Mouse (Mus musculus) lung, embryonic 16.5 days (tissue): ENCODE results near the gene Col23a1. TPM values are rescaled to one million over a fixed set of nuclear protein-coding genes. Genes with fewer than 3 reads are reported as not detected.
"Not testable (repeated sequence)": the region's sequence is repeated elsewhere in the genome, so short reads cannot be mapped to it uniquely, and the experiment has no call there.

Experiments
- ATAC-seq: fragments of 200-750 bp; cut with Nextera tagmentation; 2 replicates; pipeline ENCODE4 v1.8.0; 2017; ENCODE audit warnings: low read depth, mild to moderate bottlenecking, moderate library complexity
- H3K27ac ChIP-seq: fragments of 300-500 bp; sonication (generic); 2 replicates; pipeline ENCODE4 v1.5.1; 2014; ENCODE audit warnings: mild to moderate bottlenecking, control low read depth, low read length
- H3K27me3 ChIP-seq: fragments of 300-500 bp; sonication (generic); 2 replicates; pipeline ENCODE4 v1.6.1; 2014; ENCODE audit warnings: low read depth, low read length, mixed read lengths; ENCODE audit not compliant: control insufficient read depth, insufficient read depth
- H3K36me3 ChIP-seq: fragments of 300-500 bp; sonication (generic); 2 replicates; pipeline ENCODE4 v1.6.1; 2014; ENCODE audit warnings: low read length; ENCODE audit not compliant: control insufficient read depth, insufficient read depth
- H3K4me1 ChIP-seq: fragments of 300-500 bp; sonication (generic); replicated peaks from 2 replicates; pipeline ENCODE4 v1.6.1; 2014; ENCODE audit warnings: low read length, mixed read lengths; ENCODE audit not compliant: control insufficient read depth, insufficient read depth
- H3K4me2 ChIP-seq: fragments of 300-500 bp; sonication (generic); 2 replicates; pipeline ENCODE4 v1.6.1; 2014; ENCODE audit warnings: low read depth, low read length, control low read depth
- H3K4me3 ChIP-seq: fragments of 300-500 bp; sonication (generic); 2 replicates; pipeline ENCODE4 v1.5.1; 2014; ENCODE audit warnings: mild to moderate bottlenecking, low read length, control low read depth
- H3K9ac ChIP-seq: fragments of 300-500 bp; sonication (generic); 2 replicates; pipeline ENCODE4 v1.6.1; 2014; ENCODE audit warnings: low read length, control low read depth
- H3K9me3 ChIP-seq: fragments of 300-500 bp; sonication (generic); 2 replicates; pipeline ENCODE4 v1.6.1; 2016; ENCODE audit warnings: low read length; ENCODE audit not compliant: control insufficient read depth
- WGBS: fragments of 180-500 bp; shearing (Covaris S2); extraction: QIAGEN DNeasy Blood & Tissue Kit; methylation state at CpG from one replicate; pipeline ENCODE4 v1.1.7; 2014; 5-methylcytosine and 5-hydroxymethylcytosine counted together
- polyA plus RNA-seq: library from polyadenylated mRNA; unstranded; fragments of >200 nt; fragmentation: Nextera tagmentation; extraction: Ambion mirVana; gene quantifications from 2 replicates; pipeline ENCODE4 v1.2.1, GENCODE M21; 2015

Col23a1 gene
- polyA plus RNA-seq, 1 experiment from 2014 or later, result 9.7 TPM

DNA sequence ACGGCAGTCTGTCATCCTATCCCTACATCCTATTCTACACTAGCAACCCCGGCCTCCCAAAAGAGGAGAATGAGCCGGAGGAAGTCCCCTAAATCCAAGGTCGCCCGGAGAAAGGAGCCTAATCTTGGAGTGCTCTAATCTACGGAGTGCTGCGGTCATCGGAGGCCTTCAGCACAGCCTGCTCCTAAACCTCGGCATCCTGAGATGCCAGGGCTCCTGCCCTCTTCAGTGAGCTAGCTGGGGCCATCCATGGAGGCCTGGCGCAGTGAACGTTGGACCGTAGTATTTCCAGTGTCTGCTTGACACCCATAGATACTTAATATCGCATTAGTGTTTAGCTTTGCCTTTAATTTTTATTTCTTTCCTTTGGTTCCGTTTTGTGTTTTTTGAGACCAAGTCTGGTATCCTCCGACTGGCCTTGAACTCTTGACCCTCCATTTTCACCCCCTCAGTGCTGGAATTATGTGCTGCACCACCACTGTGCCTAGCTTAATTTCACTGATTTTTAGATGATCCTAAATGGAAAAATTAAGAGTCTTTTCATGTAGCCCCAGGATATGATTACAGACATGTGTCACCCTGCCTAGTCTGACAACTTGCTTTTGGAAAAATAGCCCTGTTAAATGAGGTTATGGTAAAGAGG is 317.5 kb downstream of the Col23a1 start:
- peaks cover 24% of the 10 kb centered on the region for H3K4me1 ChIP-seq
- no peaks in the 10 kb centered on the region for H3K27me3 ChIP-seq
- peak overlapping the region; percentile 77 for H3K4me2 ChIP-seq
- peak overlapping the region; percentile 93 for H3K9ac ChIP-seq
- H3K4me3 ChIP-seq, result peak overlapping the region; percentile 76
- H3K36me3 ChIP-seq, result peaks cover 30% of the 10 kb centered on the region
- WGBS, result 4% methylated on average over 15 of the region's 15 CpGs
- peak; percentile 51 for ATAC-seq
- no peaks in the 10 kb centered on the region for H3K9me3 ChIP-seq
- peak overlapping the region; percentile 90 for H3K27ac ChIP-seq

DNA sequence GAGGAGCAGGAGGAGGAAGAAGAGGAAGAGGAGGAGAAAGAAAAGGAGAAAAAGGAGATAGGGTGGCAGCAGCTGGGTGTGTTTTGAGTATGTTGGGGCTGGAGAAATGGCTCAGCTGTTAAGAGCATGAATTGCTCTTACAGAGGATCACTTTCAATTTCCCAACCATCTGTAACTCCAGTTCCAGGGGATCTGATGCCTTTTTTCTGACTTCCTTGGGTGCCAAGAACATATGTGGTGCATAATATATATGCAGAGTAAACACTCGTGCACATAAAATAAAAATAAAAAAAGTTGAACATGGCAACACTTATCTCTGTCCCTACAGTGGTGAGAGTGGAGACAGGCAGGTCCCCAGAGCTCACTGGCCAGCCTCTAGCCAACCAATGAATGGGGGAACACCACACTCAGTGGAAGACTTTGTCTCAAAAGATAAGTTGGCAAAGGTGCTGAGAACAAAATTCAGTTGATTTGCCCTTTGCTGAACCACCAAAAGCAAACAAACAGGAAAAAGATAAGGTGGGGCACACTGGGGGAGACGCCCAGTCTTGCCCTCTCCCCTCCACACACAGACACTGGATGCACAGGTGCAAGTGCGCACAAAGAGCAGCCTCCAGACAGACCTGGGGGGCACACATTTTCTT is 319.7 kb downstream of the Col23a1 start:
- no peak for ATAC-seq
- WGBS, result 59% methylated on average over 3 of the region's 3 CpGs

DNA sequence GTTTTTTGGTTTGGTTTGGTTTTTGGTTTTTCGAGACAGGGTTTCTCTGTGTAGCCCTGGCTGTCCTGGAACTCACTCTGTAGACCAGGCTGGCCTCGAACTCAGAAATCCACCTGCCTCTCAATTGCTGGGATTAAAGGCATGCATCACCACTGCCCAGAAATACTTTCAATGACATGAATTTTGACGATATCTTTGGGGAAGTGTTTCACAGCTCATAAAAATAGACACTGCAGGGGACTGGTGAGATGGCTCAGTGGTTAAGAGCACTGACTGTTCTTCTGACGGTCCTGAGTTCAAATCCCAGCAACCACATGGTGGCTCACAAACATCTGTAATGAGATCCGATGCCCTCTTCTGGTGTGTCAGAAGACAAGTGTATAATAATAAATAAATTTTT is 320.2 kb downstream of the Col23a1 start:
- not testable (repeated sequence) for H3K27me3 ChIP-seq, H3K4me3 ChIP-seq, H3K36me3 ChIP-seq, H3K4me2 ChIP-seq, H3K9ac ChIP-seq, H3K27ac ChIP-seq, ATAC-seq, H3K9me3 ChIP-seq
- 83% methylated on average over 5 of the region's 5 CpGs for WGBS
- peaks cover 16% of the 10 kb centered on the region for H3K4me1 ChIP-seq

More for the DNA sequence above, 319.7 kb downstream of the Col23a1 start:
- Histone ChIP-seq H3K27me3 (no peaks in the 10 kb centered on the region), H3K9me3 (no peaks in the 10 kb centered on the region), H3K4me1 (peaks cover 17% of the 10 kb centered on the region), H3K4me2 (no peak overlapping the region), H3K4me3 (no peak overlapping the region), H3K36me3 (peaks cover 9% of the 10 kb centered on the region), H3K27ac (no peak overlapping the region), H3K9ac (no peak overlapping the region)

DNA sequence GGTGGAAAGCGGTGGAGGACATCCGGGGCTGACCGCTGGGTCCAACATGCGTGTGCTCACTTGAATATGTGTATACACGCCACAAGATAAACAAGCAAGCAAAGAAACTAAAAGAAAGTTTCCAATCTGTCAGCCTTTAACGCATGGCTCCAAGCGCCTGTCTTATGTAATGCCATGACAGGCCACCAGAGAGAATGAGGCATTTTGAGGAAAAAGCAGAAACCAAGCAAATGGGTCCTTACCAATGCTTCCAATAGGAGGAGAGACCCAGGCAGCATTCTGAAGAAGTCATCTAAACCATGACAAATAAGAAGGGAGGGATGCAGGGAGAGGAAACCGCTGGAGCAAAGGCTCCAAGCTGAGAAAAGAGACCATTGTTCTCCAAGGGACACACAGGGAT is 324.5 kb downstream of the Col23a1 start:
- Histone ChIP-seq H3K9ac (no peak overlapping the region), H3K27me3 (no peaks in the 10 kb centered on the region), H3K4me2 (no peak overlapping the region), H3K9me3 (no peaks in the 10 kb centered on the region), H3K36me3 (no peaks in the 10 kb centered on the region), H3K27ac (peak overlapping the region; percentile 99), H3K4me3 (no peak overlapping the region), H3K4me1 (peaks cover 13% of the 10 kb centered on the region)
- 69% methylated on average over 8 of the region's 8 CpGs for WGBS
- ATAC-seq, result no peak

DNA sequence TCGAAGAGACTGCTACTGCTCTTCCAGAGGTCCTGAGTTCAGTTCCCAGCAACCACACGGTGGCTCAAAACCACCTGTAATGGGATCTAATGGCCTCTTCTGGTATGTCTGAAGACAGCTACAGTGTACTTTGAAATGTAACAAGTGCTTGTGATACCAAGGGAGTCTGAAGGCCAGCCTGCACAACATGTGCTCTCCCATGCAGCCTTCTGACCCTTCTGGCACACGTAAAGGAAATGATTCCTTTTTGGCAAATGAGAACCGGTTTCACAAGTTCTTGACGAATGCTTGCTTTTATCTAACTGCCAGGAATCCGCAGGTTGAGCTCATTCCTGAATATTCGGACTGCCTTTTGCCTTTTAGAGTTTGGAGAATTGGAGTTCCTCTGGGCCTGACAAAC is 325.4 kb downstream of the Col23a1 start:
- 18% methylated on average over 7 of the region's 7 CpGs for WGBS
- Histone ChIP-seq H3K4me1 (peaks cover 13% of the 10 kb centered on the region), H3K36me3 (no peaks in the 10 kb centered on the region), H3K27me3 (no peaks in the 10 kb centered on the region), H3K27ac (peak overlapping the region; percentile 99), H3K9ac (peak overlapping the region; percentile 82), H3K9me3 (no peaks in the 10 kb centered on the region), H3K4me3 (peak overlapping the region; percentile 55), H3K4me2 (peak overlapping the region; percentile 89)
- ATAC-seq, result peak; percentile 32; the same call in 1 of the 2 replicates

DNA sequence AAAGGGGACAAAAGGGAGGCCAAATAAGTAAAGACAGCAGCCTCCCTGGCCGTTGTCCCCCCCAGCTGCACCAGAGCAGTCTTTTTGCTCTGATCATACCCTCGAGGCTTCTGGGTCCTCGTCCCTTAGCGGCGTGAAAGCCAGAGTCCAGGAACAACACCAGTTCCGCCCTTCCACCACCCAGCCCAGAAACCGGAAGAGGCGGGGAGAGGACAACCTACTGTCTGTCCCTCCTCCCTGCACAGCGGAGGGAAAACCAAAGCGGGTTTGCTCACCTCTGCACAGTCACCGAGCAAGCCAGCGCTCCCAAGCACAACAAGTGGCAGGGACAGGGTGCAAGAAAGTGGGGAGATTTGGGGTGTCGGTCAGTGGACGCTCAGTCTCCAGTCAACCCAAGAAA is 325.9 kb downstream of the Col23a1 start:
- Histone ChIP-seq H3K4me2 (peak overlapping the region; percentile 89), H3K4me1 (peaks cover 17% of the 10 kb centered on the region), H3K4me3 (peak overlapping the region; percentile 55), H3K9me3 (no peaks in the 10 kb centered on the region), H3K36me3 (no peaks in the 10 kb centered on the region), H3K27ac (peak overlapping the region; percentile 99), H3K9ac (peak overlapping the region; percentile 82), H3K27me3 (no peaks in the 10 kb centered on the region)
- peak; percentile 75 for ATAC-seq
- 2% methylated on average over 14 of the region's 14 CpGs for whole genome bisulfite sequencing

DNA sequence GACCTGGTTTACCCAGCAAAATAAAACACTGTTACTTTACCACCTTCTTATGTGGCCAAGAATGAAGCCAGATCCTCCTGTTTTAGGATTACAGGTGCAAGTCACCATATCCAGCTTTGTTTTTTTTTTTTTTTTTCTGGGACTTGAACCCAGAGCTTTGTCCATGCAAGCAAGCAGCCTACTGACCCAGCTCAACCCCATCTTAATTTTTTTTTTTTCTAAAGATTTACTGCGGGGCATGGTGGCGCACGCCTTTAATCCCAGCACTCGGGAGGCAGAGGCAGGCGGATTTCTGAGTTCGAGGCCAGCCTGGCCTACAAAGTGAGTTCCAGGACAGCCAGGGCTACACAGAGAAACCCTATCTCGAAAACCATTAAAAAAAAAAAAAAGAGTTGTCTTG is 326.4 kb downstream of the Col23a1 start:
- H3K9me3 ChIP-seq, ATAC-seq, H3K27me3 ChIP-seq, H3K36me3 ChIP-seq, H3K4me3 ChIP-seq: not testable (repeated sequence)
- H3K9ac ChIP-seq, result peak overlapping the region; percentile 82; the same call in 1 of the 2 replicates
- H3K4me2 ChIP-seq, result peak overlapping the region; percentile 89
- 86% methylated on average over 7 of the region's 7 CpGs for WGBS
- peak overlapping the region; percentile 99 for H3K27ac ChIP-seq
- H3K4me1 ChIP-seq, result peaks cover 22% of the 10 kb centered on the region

DNA sequence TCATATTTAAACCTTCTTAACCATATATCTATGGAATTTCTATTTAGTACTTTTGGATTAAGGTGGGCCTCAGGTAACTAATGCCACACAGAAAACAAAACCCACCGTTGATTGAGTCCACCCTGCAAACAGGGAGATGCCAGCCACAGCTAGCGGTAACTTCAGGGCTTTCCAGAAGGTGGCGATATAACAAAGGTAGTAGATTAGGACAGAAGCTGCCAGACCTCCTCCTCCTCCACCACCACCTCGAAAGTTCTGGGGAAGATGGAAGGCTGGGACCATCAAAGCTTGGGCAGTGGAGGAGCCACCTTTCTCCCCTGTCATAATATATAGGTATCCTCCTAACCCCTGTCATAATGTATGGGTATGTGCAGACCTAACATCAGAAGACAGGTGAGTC is 328.0 kb downstream of the Col23a1 start:
- Histone ChIP-seq H3K9ac (no peak overlapping the region), H3K27me3 (no peaks in the 10 kb centered on the region), H3K4me2 (no peak overlapping the region), H3K36me3 (no peaks in the 10 kb centered on the region; the same call in 1 of the 2 replicates), H3K4me3 (no peak overlapping the region), H3K9me3 (no peaks in the 10 kb centered on the region), H3K27ac (no peak overlapping the region), H3K4me1 (peaks cover 23% of the 10 kb centered on the region)
- ATAC-seq, result no peak
- WGBS, result 3% methylated on average over 4 of the region's 4 CpGs

DNA sequence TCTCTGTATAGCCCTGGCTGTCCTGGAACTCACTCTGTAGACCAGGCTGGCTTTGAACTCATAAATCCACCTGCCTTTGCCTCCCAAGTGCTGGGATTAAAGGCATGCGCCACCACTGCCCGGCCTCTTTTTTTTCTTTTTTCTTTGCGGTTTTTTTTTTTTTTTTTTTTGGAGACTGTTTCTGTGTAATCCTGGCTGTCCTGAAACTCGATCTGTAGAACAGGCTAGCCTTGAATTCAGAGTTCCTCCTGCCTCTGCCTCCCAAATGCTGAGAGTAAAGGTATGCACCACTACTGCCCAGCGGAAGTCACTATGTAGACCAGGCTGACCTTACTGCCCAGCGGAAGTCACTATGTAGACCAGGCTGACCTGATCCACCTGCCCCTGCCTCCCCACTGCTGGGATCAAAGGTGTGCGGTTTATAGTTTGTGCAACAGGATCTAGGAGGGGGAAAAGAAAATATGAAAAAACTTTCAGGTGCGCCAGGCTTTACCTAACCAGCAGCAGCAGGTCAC is 329.2 kb downstream of the Col23a1 start:
- Histone ChIP-seq H3K4me2 (peak overlapping the region; percentile 86), H3K36me3 (peaks cover 5% of the 10 kb centered on the region), H3K4me1 (peaks cover 23% of the 10 kb centered on the region), H3K9ac (peak overlapping the region; percentile 46), H3K9me3 (no peaks in the 10 kb centered on the region), H3K27ac (no peak overlapping the region), H3K4me3 (peak overlapping the region; percentile 88), H3K27me3 (no peaks in the 10 kb centered on the region)
- ATAC-seq, result peak; percentile 16
- WGBS, result 41% methylated on average over 8 of the region's 8 CpGs
